Mouse (Mus musculus) cerebellum, adult 2 months (tissue): ENCODE measurements at regions not wholly inside any gene's neighbourhood (a gene's known extent, or its start where the extent isn't known, plus 50 kb on each side); places are given as distances from the start of the nearest gene placed in this dataset.
"Not testable (repeated sequence)": the region's sequence is repeated elsewhere in the genome, so short reads cannot be mapped to it uniquely, and the experiment has no call there.

ENCODE experiments used
- DNase-seq, 2 experiments: peaks; one replicate each; pipeline ENCODE4 v3.0.0; 2021
- H3K27ac ChIP-seq: fragments of 200-500 bp; 2 replicates; pipeline ENCODE4 v1.5.1; 2012; ENCODE audit warnings: low read length, control low read depth, inconsistent platforms; ENCODE audit not compliant: insufficient read depth
- H3K27me3 ChIP-seq: fragments of 200-500 bp; 2 replicates; pipeline ENCODE4 v1.6.1; 2012; ENCODE audit warnings: inconsistent platforms, mild to moderate bottlenecking, low read length, moderate library complexity; ENCODE audit not compliant: control insufficient read depth, insufficient read depth
- H3K4me1 ChIP-seq: fragments of 200-500 bp; 2 replicates; pipeline ENCODE4 v1.6.1; 2011; ENCODE audit warnings: low read length; ENCODE audit not compliant: control insufficient read depth, insufficient read depth
- H3K4me3 ChIP-seq: fragments of 200-500 bp; replicated peaks from 2 replicates; pipeline ENCODE3; 2011; ENCODE audit warnings: mild to moderate bottlenecking, low read depth, low read length, control low read depth; ENCODE audit not compliant: insufficient read depth
- CTCF ChIP-seq: fragments of 200-500 bp; IDR thresholded peaks from 2 replicates; pipeline ENCODE4 v1.5.1; 2011; ENCODE audit warnings: low read depth, mild to moderate bottlenecking, control low read depth, low read length, moderate library complexity, borderline replicate concordance; ENCODE audit not compliant: insufficient read depth
- POLR2A ChIP-seq: fragments of 200-500 bp; IDR thresholded peaks from 2 replicates; pipeline ENCODE4 v1.6.1; 2011; ENCODE audit warnings: low read length, control low read depth, borderline replicate concordance; ENCODE audit not compliant: insufficient read depth
- WGBS: fragments of 180-500 bp; shearing (Covaris S2); methylation state at CpG from one replicate; pipeline ENCODE4 v1.1.7; 2018; 5-methylcytosine and 5-hydroxymethylcytosine counted together

DNA sequence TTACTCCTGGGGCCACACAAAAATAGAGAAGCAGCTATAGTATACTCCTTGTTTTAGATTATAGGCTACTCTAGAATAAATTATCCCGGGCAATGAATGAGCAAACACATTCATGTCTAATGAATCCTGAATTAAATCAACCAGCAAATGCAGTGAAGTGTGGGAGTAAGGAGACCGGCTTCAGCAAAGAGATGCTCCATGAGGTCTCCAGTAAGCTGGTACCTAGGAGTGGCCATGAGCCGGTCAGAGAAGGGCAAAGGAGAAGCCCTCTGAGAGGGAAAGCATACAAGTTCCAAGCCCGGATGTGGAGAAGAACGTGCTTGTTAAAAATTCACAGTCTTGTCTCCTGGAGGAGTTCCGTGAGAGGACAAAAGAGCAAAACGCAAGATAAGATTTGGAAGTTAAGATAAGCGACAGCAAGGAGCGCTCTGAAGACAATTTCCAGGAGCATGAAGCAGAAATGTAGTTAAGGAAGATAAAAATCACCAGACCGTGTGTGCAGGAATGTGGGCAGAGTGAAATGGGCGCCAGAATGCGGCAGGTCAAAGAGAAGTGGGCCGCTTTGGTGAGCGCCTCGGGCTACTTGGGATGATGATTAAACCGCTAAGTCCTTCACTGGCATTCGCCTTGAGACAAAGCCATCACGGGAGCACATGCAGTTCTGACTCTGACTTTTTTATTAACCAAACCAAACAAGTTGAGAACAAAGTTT, 123.2 kb downstream of the Mfap3l start:
- Histone ChIP-seq H3K27me3 (no peaks in the 10 kb centered on the region), H3K4me1 (no peaks in the 10 kb centered on the region), H3K4me3 (no peak overlapping the region), H3K27ac (no peak overlapping the region)
- no peak for DNase-seq
- WGBS = 88% methylated on average over 18 of the region's 18 CpGs
- TF ChIP-seq CTCF = no peak
- no peak for TF ChIP-seq POLR2A

DNA sequence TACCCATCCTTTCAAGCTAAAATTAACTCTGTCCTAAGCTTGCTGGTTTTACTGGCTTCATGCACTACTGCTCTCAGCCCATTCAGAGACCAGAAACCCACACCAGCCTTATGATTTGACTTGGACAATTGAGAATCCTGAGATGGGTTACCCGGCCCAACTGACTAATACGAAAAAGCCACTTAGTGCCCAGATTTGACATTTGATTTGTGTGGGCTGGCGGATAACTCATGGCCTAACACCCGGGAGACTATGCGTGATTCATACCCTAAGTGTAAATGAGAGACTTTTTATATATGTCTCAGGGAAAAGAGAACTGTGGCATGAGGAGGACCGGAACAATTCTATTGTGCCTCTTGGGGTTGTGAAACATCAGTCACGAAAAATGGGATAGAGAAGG, 126.3 kb upstream of the Hpf1 start:
- Histone ChIP-seq H3K4me1 (no peaks in the 10 kb centered on the region), H3K4me3 (no peak overlapping the region), H3K27ac (no peak overlapping the region), H3K27me3 (no peaks in the 10 kb centered on the region)
- WGBS = 91% methylated on average over 7 of the region's 7 CpGs
- TF ChIP-seq POLR2A (no peak), CTCF (no peak)
- DNase-seq = no peak

DNA sequence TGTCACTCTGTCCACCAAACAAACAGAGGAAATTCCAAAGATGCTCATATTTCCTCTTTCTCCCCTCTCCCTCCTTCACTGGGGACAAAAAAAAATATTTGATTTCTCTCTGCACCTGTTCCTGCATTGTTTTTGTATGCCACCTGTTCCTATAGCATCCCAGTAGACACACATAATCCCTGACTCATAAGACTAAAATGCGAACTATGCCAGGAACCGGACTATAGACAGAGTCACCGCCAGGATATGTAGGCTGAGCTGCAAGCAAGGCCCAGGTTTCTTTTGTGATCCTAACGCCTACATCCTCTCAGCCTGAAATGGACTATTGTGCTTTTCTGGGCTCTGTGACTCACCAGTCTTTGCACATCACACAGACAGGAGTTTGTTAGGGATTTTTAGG, 116.9 kb upstream of the Hpf1 start:
- Histone ChIP-seq H3K27me3 (no peaks in the 10 kb centered on the region), H3K4me1 (no peaks in the 10 kb centered on the region), H3K4me3 (no peak overlapping the region), H3K27ac (no peak overlapping the region)
- 66% methylated on average over 4 of the region's 4 CpGs for WGBS
- DNase-seq = no peak
- TF ChIP-seq CTCF (no peak), POLR2A (no peak)

DNA sequence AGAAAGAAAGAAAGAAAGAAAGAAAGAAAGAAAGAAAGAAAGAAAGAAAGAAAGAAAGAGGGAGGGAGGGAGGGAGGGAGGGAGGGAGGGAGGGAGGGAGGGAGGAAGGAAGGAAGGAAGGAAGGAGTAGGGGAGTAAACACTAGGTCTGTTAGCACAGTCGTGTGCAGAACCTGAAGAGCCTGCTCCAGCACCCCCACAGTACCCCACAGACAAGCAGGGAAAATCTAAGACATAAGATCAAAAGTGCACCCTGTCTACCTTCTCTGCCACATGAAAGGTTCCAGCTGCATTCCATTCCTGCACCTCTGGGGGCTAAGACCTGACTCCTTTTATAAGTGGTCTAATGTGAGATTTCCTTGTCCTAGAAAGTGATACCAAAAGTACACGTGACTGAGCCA, 114.0 kb upstream of the Hpf1 start:
- DNase-seq, H3K4me1 ChIP-seq, H3K27ac ChIP-seq, H3K4me3 ChIP-seq, H3K27me3 ChIP-seq: not testable (repeated sequence)
- WGBS = 48% methylated on average over 2 of the region's 2 CpGs

DNA sequence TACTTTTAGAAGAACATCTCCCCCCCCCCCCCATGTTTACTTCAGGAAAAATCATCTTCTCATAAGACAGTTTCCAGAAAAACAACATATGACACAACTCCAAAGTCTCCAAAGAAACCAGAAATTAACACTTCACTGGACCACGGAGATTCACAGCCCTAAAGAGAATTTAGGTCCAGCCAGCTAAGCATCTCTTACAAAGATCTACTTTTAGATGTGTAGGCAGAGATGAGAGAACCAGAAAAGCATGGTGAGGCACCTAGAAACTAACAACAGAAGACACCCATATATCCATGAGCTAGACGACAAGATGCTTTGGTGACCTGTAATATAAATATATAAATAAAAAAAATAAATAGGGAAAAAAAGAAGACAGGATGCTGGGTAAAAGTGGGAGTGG, 105.2 kb upstream of the Hpf1 start:
- Histone ChIP-seq H3K27ac (no peak overlapping the region), H3K4me1 (no peaks in the 10 kb centered on the region), H3K27me3 (no peaks in the 10 kb centered on the region), H3K4me3 (no peak overlapping the region)
- DNase-seq = no peak
- TF ChIP-seq POLR2A (no peak), CTCF (no peak)
- 85% methylated on average over 2 of the region's 2 CpGs for WGBS

DNA sequence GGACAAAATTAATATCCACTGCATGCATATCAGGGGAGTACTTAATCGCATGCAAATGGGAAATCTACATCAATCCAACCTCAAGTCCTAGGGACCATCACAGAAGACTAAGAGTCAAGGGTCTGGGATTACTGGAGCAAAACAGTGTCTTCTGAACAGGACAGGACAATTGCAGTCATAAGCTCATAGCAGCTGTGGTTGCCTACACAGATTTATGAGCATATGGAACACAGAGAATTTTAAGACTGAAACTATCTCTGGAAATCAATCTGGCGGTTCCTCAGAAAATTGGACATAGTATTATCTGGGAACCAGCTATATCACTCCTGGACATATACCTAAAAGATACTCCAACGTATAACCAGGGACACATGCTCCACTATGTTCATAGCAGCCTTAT, 99.8 kb upstream of the Hpf1 start:
- no peaks in the 10 kb centered on the region for H3K4me1 ChIP-seq
- TF ChIP-seq POLR2A (no peak), CTCF (no peak)
- 88% methylated on average over 3 of the region's 3 CpGs for WGBS

DNA sequence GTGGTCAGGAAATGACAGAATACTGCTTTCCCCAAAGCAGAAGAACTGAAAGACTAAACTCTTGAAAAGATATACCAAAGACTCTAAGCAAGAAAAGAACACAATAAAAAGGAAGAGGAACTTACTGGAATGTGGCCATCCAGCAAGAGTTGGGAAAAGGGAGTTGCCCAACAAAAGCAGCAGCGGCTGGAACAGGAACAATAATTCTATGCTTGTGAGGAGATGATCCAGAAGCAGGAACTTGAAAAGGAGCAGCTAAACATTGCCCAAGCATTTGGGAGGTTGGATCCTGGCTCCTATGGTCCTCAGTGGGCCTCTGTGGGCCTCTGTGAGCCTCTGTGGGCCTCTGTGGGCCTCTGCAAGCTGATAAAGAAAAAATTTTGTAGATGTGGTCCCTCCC, 97.7 kb upstream of the Hpf1 start:
- Histone ChIP-seq H3K4me3 (no peak overlapping the region), H3K27ac (no peak overlapping the region), H3K27me3 (no peaks in the 10 kb centered on the region), H3K4me1 (no peaks in the 10 kb centered on the region)
- WGBS = 52% methylated on average over 1 of the region's 1 CpGs
- DNase-seq = no peak
- no peak for TF ChIP-seq CTCF
- TF ChIP-seq POLR2A = no peak

More for the DNA sequence above, 99.8 kb upstream of the Hpf1 start:
- Histone ChIP-seq H3K4me3 (no peak overlapping the region), H3K27ac (no peak overlapping the region), H3K27me3 (no peaks in the 10 kb centered on the region)
- no peak for DNase-seq

DNA sequence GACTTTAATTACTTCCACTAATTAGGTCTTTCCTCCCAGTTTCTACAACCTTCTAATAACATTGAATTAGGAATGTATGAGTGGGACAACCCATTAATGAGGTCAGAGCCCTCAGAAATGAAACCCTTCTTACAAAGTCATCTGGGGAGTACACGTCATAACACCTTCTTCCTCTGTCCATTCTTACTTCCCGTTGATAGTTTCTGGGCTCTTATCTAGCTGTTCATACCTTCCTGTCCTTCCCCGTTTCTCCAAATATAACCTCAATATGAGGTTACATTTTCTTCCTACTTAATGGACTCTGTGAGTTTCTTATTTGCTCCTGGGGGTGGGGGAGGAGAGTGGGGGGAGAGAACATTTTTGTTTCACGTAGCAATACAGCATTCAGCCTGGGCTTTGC, 85.4 kb upstream of the Hpf1 start:
- Histone ChIP-seq H3K27me3 (no peaks in the 10 kb centered on the region), H3K4me3 (no peak overlapping the region), H3K4me1 (no peaks in the 10 kb centered on the region), H3K27ac (no peak overlapping the region)
- no peak for TF ChIP-seq CTCF
- TF ChIP-seq POLR2A = no peak
- DNase-seq = no peak
- 90% methylated on average over 4 of the region's 4 CpGs for WGBS
